Mouse (Mus musculus) ES-E14 (cell line): ENCODE results near the gene Arhgef28. TPM values are rescaled to one million over a fixed set of nuclear protein-coding genes. Genes with fewer than 3 reads are reported as not detected.

Source experiments
- DNase-seq: peaks from one replicate; pipeline ENCODE4 v3.0.0-alpha.2; 2013; ENCODE audit warnings: low read depth, low spot score
- H3K27ac ChIP-seq: 2 replicates; pipeline ENCODE4 v1.5.1; 2012; ENCODE audit warnings: low read depth, mild to moderate bottlenecking, low read length, moderate library complexity, mixed read lengths; ENCODE audit not compliant: poor library complexity, insufficient read depth, severe bottlenecking
- H3K36me3 ChIP-seq: 2 replicates; pipeline ENCODE4 v1.6.1; 2012; ENCODE audit warnings: mild to moderate bottlenecking, low read length, moderate library complexity, mixed read lengths; ENCODE audit not compliant: control insufficient read depth, poor library complexity, insufficient read depth, severe bottlenecking
- H3K4me1 ChIP-seq, 2 experiments: fragments of 150-350 bp in 1 of 2; sonication (generic) in 1 of 2; 2 replicates each; pipeline ENCODE4 v1.6.1; 2012; ENCODE audit warnings: low read length in 2 of 2, mild to moderate bottlenecking in 1 of 2, mixed read lengths in 1 of 2; ENCODE audit not compliant: control insufficient read depth in 2 of 2, insufficient read depth in 2 of 2, poor library complexity in 1 of 2
- H3K4me3 ChIP-seq, 2 experiments: fragments of 150-350 bp in 1 of 2; sonication (generic) in 1 of 2; 2 replicates each; pipeline ENCODE4 v1.5.1; 2012; ENCODE audit warnings: low read length in 2 of 2, low read depth in 1 of 2, mild to moderate bottlenecking in 1 of 2, mixed read lengths in 1 of 2; ENCODE audit not compliant: insufficient read depth in 1 of 2, poor library complexity in 1 of 2, severe bottlenecking in 1 of 2
- H3K9ac ChIP-seq: 2 replicates; pipeline ENCODE4 v1.6.1; 2012; ENCODE audit warnings: low read depth, mild to moderate bottlenecking, low read length, mixed read lengths; ENCODE audit not compliant: poor library complexity, insufficient read depth, severe bottlenecking
- H3K9me3 ChIP-seq: fragments of 150-350 bp; sonication (generic); 2 replicates; pipeline ENCODE4 v1.6.1; 2012; ENCODE audit warnings: low read depth, mild to moderate bottlenecking, low read length; ENCODE audit not compliant: control insufficient read depth, insufficient read depth
- CHD2 ChIP-seq: IDR thresholded peaks from 2 replicates; pipeline ENCODE4 v1.6.1; 2014; ENCODE audit warnings: mild to moderate bottlenecking, low read depth, low read length, inconsistent platforms
- HCFC1 ChIP-seq: IDR thresholded peaks from 2 replicates; pipeline ENCODE4 v1.6.1; 2012; ENCODE audit warnings: low read length, inconsistent platforms, borderline replicate concordance; ENCODE audit not compliant: insufficient read depth
- MAFK ChIP-seq: IDR thresholded peaks from 2 replicates; pipeline ENCODE4 v1.6.1; 2014; ENCODE audit warnings: mild to moderate bottlenecking, low read depth, low read length, inconsistent platforms; ENCODE audit not compliant: insufficient read depth
- ZC3H11A ChIP-seq: IDR thresholded peaks from 2 replicates; pipeline ENCODE4 v1.6.1; 2012; ENCODE audit warnings: low read depth, mild to moderate bottlenecking, inconsistent platforms, low read length, borderline replicate concordance
- ZNF384 ChIP-seq: IDR thresholded peaks from 2 replicates; pipeline ENCODE4 v1.6.1; 2012; ENCODE audit warnings: low read depth, low read length, inconsistent platforms
- in situ Hi-C, 2 experiments: fragments of 600-800 bp; cut with MboI; formaldehyde crosslinking; loops; one replicate each; pipeline ENCODE4 v1.15.1; 2025; ENCODE audit warnings: low sequenced_read_pairs in 2 of 2, inconsistent platforms in 1 of 2; ENCODE audit not compliant: unreplicated experiment in 2 of 2
- total RNA-seq: library from RNA; depleted of rRNA; stranded (reverse); fragments of 300-350 nt; gene quantifications from 2 replicates; pipeline ENCODE4 v1.2.3, GENCODE M21; 2012

Arhgef28 gene
- total RNA-seq, 1 experiment: 19.0 TPM

GRCm38 (mm10) chr13:98001719-98002118 lies 204.5 kb downstream of the Arhgef28 start:
- in situ Hi-C loops: no loop called here
- H3K4me1 ChIP-seq: peaks cover 12 to 13% of the 10 kb centered on the region in 2 experiments
- H3K9ac ChIP-seq: no peak overlapping the region
- H3K9me3 ChIP-seq: no peaks in the 10 kb centered on the region
- peak overlapping the region in 1 of 2 experiments; percentile 14; a peak in 1 of 4 replicates for H3K4me3 ChIP-seq
- H3K36me3 ChIP-seq: 0 out of 2 replicates have a peak, but pooled peaks cover 2% of the 10 kb centered on the region
- no peak for DNase-seq
- TF ChIP-seq HCFC1 (no peak), MAFK (no peak), ZNF384 (no peak), CHD2 (no peak), ZC3H11A (no peak)
- no peak overlapping the region for H3K27ac ChIP-seq

DNA sequence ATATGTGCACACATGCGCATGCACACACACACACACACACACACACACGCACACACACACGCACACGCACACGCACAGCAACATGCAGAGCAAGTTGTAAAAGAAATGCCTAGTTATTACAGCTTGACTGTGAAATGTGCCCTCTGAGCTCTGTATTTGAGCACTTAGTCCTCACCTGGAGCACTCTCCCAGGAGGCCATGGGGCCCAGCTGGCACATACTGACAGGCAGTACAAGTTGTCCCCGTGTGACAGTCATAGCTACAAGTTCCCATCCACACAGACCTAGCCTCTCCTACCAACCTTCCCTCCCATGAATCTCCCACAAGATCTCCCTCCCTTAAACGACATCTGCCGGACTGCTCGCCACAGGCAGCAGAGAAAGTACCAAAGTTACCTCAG lies 205.4 kb downstream of the Arhgef28 start:
- no peak for DNase-seq
- Histone ChIP-seq H3K36me3 (no peaks in the 10 kb centered on the region), H3K9me3 (no peaks in the 10 kb centered on the region), H3K4me1 (peaks cover 12 to 17% of the 10 kb centered on the region in 2 experiments), H3K9ac (no peak overlapping the region), H3K27ac (no peak overlapping the region), H3K4me3 (no peak overlapping the region)
- no peak for TF ChIP-seq ZNF384
- no peak for TF ChIP-seq MAFK
- no peak for TF ChIP-seq CHD2
- no peak for TF ChIP-seq HCFC1
- TF ChIP-seq ZC3H11A: no peak
- in situ Hi-C loops: no loop called here

GRCm38 (mm10) chr13:97999130-97999529 lies 207.1 kb downstream of the Arhgef28 start:
- TF ChIP-seq MAFK (no peak), CHD2 (no peak), ZNF384 (no peak), HCFC1 (no peak), ZC3H11A (no peak)
- in situ Hi-C loops: no loop called here
- DNase-seq: no peak

DNA sequence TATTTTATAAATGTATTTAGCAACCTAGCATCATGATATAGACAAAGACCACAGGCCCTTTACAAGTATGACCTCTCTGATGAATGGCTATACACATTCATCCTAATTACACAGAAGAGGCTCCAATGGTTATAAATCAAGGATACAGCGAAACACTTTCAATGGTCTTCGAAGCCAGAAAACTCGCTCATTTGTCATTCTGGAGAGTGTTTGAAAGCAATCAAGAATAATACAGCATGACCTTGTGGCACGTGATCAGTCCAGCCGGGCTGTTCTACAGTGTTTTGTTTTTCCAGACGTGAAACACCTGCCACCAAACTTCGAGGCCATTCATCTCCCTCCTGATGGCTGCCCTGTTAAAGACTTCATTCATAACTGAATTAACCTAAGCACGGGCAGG lies 207.7 kb downstream of the Arhgef28 start:
- DNase-seq: no peak
- peaks cover 10 to 16% of the 10 kb centered on the region in 2 experiments for H3K4me1 ChIP-seq
- H3K4me3 ChIP-seq: no peak overlapping the region
- TF ChIP-seq HCFC1: no peak
- TF ChIP-seq ZC3H11A: no peak
- TF ChIP-seq MAFK: no peak
- TF ChIP-seq CHD2: no peak
- TF ChIP-seq ZNF384: no peak
- peaks cover 2% of the 10 kb centered on the region; the same call in 1 of the 2 replicates for H3K36me3 ChIP-seq
- H3K27ac ChIP-seq: no peak overlapping the region
- no peaks in the 10 kb centered on the region for H3K9me3 ChIP-seq
- H3K9ac ChIP-seq: no peak overlapping the region
- in situ Hi-C loops: no loop called here

More at GRCm38 (mm10) chr13:97999130-97999529, 207.1 kb downstream of the Arhgef28 start:
- H3K9me3 ChIP-seq: no peaks in the 10 kb centered on the region
- H3K4me1 ChIP-seq: peaks cover 12 to 17% of the 10 kb centered on the region in 2 experiments
- no peak overlapping the region for H3K9ac ChIP-seq
- no peak overlapping the region for H3K27ac ChIP-seq
- peaks cover 2% of the 10 kb centered on the region; the same call in 1 of the 2 replicates for H3K36me3 ChIP-seq
- no peak overlapping the region for H3K4me3 ChIP-seq

DNA sequence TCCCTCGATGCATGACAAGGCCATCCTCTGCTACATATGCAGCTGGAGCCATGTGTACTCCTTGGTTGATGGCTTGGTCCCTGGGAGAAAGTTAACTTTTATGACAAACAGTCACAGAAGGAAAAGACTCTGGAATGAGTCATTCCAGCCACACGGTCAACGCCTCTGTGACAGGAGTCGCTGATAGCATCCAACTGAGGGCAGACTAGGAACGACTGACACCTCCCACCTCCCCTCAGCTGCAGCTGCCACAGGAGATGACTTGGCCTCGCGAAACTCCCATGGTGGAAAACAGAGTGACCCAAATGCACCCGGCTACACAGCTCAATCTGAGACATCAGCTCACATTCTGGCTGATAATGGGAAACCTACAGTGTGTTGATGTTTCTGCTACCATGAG lies 215.3 kb downstream of the Arhgef28 start:
- Histone ChIP-seq H3K36me3 (peaks cover 2% of the 10 kb centered on the region; the same call in 1 of the 2 replicates), H3K4me1 (no peaks in the 10 kb centered on the region), H3K27ac (no peak overlapping the region), H3K9ac (no peak overlapping the region), H3K9me3 (no peaks in the 10 kb centered on the region), H3K4me3 (no peak overlapping the region)
- no peak for DNase-seq
- in situ Hi-C loops: no loop called here
- TF ChIP-seq MAFK: no peak
- no peak for TF ChIP-seq ZNF384
- no peak for TF ChIP-seq HCFC1
- TF ChIP-seq ZC3H11A: no peak
- TF ChIP-seq CHD2: no peak
